Mouse (Mus musculus) left cerebral cortex, adult 9 months (tissue): ENCODE measurements around the gene Cab39.
"Not testable (repeated sequence)": the region's sequence is repeated elsewhere in the genome, so short reads cannot be mapped to it uniquely, and the experiment has no call there.

Source experiments
- DNase-seq, 2 experiments: peaks; one replicate each; pipeline ENCODE4 v3.0.0; 2022; ENCODE audit warnings: low spot score in 2 of 2

Cab39 gene

GRCm38 (mm10) chr1:85790565-85790964, 2.7 kb upstream of the Cab39 start:
- no peak for DNase-seq

- no peak for DNase-seq
Measured at GRCm38 (mm10) chr1:85791476-85791875, 1.8 kb upstream of the Cab39 start.

- no peak for DNase-seq
Measured at GRCm38 (mm10) chr1:85794106-85794771, 998 bp downstream of the Cab39 start.

- DNase-seq: no peak
Measured at GRCm38 (mm10) chr1:85795196-85795595, 2.0 kb downstream of the Cab39 start.

- no peak for DNase-seq
Measured at GRCm38 (mm10) chr1:85799776-85800175, 6.5 kb downstream of the Cab39 start.

GRCm38 (mm10) chr1:85802517-85802916, 9.3 kb downstream of the Cab39 start:
- DNase-seq: no peak

- no peak for DNase-seq
Measured at GRCm38 (mm10) chr1:85804551-85804950, 11.3 kb downstream of the Cab39 start.

GRCm38 (mm10) chr1:85809256-85809655, 16.0 kb downstream of the Cab39 start:
- DNase-seq: no peak

- DNase-seq: no peak
Measured at GRCm38 (mm10) chr1:85810343-85810742, 17.1 kb downstream of the Cab39 start.

- no peak for DNase-seq
Measured at GRCm38 (mm10) chr1:85810787-85811186, 17.5 kb downstream of the Cab39 start.

- not testable (repeated sequence) for DNase-seq
Measured at GRCm38 (mm10) chr1:85814213-85814612, 21.0 kb downstream of the Cab39 start.

GRCm38 (mm10) chr1:85818121-85818520, 24.9 kb downstream of the Cab39 start:
- no peak for DNase-seq

GRCm38 (mm10) chr1:85819695-85820094, 26.5 kb downstream of the Cab39 start:
- no peak for DNase-seq

GRCm38 (mm10) chr1:85822239-85822638, 29.0 kb downstream of the Cab39 start:
- DNase-seq: no peak

- no peak for DNase-seq
Measured at GRCm38 (mm10) chr1:85824905-85825304, 31.7 kb downstream of the Cab39 start.

GRCm38 (mm10) chr1:85827166-85827565, 33.9 kb downstream of the Cab39 start:
- DNase-seq: no peak

GRCm38 (mm10) chr1:85829016-85829415, 35.8 kb downstream of the Cab39 start:
- peak in 1 of 2 experiments; percentile 32 for DNase-seq

- DNase-seq: no peak
Measured at GRCm38 (mm10) chr1:85838056-85838455, 44.8 kb downstream of the Cab39 start.

- DNase-seq: no peak
Measured at GRCm38 (mm10) chr1:85839356-85839755, 46.1 kb downstream of the Cab39 start.

GRCm38 (mm10) chr1:85839790-85840189, 46.5 kb downstream of the Cab39 start:
- DNase-seq: no peak

GRCm38 (mm10) chr1:85840421-85840820, 47.2 kb downstream of the Cab39 start:
- no peak for DNase-seq

- no peak for DNase-seq
Measured at GRCm38 (mm10) chr1:85842251-85842650, 49.0 kb downstream of the Cab39 start.

GRCm38 (mm10) chr1:85843291-85843863, 50.1 kb downstream of the Cab39 start:
- no peak for DNase-seq

GRCm38 (mm10) chr1:85844981-85845380, 51.7 kb downstream of the Cab39 start:
- no peak for DNase-seq
